Mouse (Mus musculus): ENCODE data around the gene Olfr551. TPM values are rescaled to one million over a fixed set of nuclear protein-coding genes. Genes with fewer than 3 reads are reported as not detected.

The Olfr551 gene
- polyA plus RNA-seq, 1 experiment from 2014 or later, result not detected

- ATAC-seq (no peak), DNase-seq (ENCODE audit: low spot score) (no peak)
- H3K27me3 ChIP-seq (replicated peaks; ENCODE audit: insufficient read depth, low read length), result no peaks in the 10 kb centered on the region
- H3K27ac ChIP-seq (ENCODE audit: low read length), result no peak within 1 kb of the TSS
- no peak within 1 kb of the TSS for H3K9ac ChIP-seq (replicated peaks; ENCODE audit: low read depth)
- no peaks in the 10 kb centered on the region for H3K36me3 ChIP-seq (ENCODE audit: insufficient read depth, low read length)
- TF ChIP-seq CTCF (IDR thresholded peaks at IDR 0.05) (no peak), EP300 (IDR thresholded peaks at IDR 0.05) (no peak)
- H3K4me1 ChIP-seq (ENCODE audit: insufficient read depth, low read depth, low read length), result no peaks in the 10 kb centered on the region
- H3K4me3 ChIP-seq (ENCODE audit: low read depth, low read length), result no peak within 1 kb of the TSS
- no peak within 1 kb of the TSS for H3K4me2 ChIP-seq (replicated peaks; ENCODE audit: low read depth, low read length)
- WGBS, result 53% methylated on average over 1 of the region's 1 CpGs
- no peaks in the 10 kb centered on the region for H3K9me3 ChIP-seq (ENCODE audit: low read length)
Measured at GRCm38 (mm10) chr7:102597378-102598031, 5.8 kb upstream of the Olfr551 start, which contains the start of gene Olfr552. Gene Olfr552, plus strand, starts transcription at chr7:102597770.

- Histone ChIP-seq H3K36me3 (ENCODE audit: insufficient read depth, low read length) (no peaks in the 10 kb centered on the region), H3K9me3 (ENCODE audit: low read length) (no peaks in the 10 kb centered on the region), H3K27ac (ENCODE audit: low read length) (no peak overlapping the region), H3K4me3 (ENCODE audit: low read depth, low read length) (no peak overlapping the region), H3K27me3 (replicated peaks; ENCODE audit: insufficient read depth, low read length) (no peaks in the 10 kb centered on the region), H3K9ac (replicated peaks; ENCODE audit: low read depth) (no peak overlapping the region), H3K4me1 (ENCODE audit: insufficient read depth, low read depth, low read length) (no peaks in the 10 kb centered on the region), H3K4me2 (replicated peaks; ENCODE audit: low read depth, low read length) (no peak overlapping the region)
- WGBS, result 55% methylated on average over 6 of the region's 6 CpGs
- ATAC-seq, result no peak
- TF ChIP-seq CTCF (IDR thresholded peaks at IDR 0.05) (no peak), EP300 (IDR thresholded peaks at IDR 0.05) (no peak)
- DNase-seq (ENCODE audit: low spot score), result no peak
Measured at GRCm38 (mm10) chr7:102575998-102576397, 15.7 kb downstream of the Olfr551 start.

DNA sequence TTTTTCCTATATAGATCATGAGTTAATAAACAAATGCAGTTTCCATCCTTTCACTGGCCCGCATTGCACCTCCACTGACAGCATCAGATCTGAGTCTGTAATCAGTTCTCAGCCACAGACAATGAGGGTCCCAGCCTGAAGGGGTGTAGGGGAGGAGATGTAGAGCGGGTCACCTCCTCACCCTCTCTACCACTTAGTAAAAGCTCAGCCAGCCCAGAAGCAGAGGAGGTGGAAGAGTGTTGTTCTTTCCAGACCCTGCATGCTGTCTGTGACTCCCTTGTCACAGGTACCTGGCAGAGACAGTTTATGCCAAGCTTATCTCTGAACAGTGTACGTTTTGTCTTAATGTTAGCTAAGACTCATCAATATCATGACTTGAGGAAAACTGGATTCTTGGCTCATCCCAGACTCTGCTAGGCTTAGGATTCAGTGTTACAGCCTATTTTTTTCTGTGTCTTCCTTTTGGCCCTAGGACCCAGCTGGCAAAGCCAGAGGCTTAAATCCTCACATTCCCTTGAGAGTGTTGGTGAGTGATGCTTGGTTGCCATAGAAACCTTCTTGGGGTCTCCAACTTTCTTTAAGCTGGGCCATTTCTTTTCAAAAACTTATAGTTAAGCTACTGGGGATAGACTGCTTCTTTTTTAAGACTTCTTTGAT is 18.4 kb downstream of the Olfr551 start:
- Histone ChIP-seq H3K36me3 (ENCODE audit: insufficient read depth, low read length) (no peaks in the 10 kb centered on the region), H3K4me3 (ENCODE audit: low read depth, low read length) (no peak overlapping the region), H3K4me1 (ENCODE audit: insufficient read depth, low read depth, low read length) (no peaks in the 10 kb centered on the region), H3K9ac (replicated peaks; ENCODE audit: low read depth) (no peak overlapping the region), H3K27ac (ENCODE audit: low read length) (no peak overlapping the region), H3K4me2 (replicated peaks; ENCODE audit: low read depth, low read length) (no peak overlapping the region), H3K27me3 (replicated peaks; ENCODE audit: insufficient read depth, low read length) (no peaks in the 10 kb centered on the region), H3K9me3 (ENCODE audit: low read length) (no peaks in the 10 kb centered on the region)
- no peak for TF ChIP-seq EP300 (IDR thresholded peaks at IDR 0.05)
- TF ChIP-seq CTCF (IDR thresholded peaks at IDR 0.05), result no peak
- ATAC-seq, result no peak
- 64% methylated on average over 3 of the region's 3 CpGs for WGBS
- DNase-seq (ENCODE audit: low spot score), result no peak

DNA sequence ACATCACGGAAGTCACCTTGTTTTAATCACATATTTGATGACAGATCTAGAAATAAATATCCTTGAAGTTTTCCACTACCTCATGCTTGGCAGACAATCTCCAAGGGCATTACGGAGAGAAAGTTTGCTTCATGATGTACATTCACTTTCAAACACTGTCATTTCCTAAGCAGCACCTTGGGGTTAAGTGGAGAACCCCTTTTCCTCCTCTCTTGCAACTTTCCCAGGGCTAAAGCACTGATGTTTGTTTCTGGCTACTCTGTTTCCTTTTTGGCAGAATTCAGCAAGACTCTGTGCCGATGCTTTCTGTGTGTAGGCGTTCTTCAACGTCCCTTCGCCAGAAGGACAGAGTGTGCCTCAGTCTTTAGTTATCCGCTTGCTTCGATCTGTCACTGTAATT is 20.5 kb downstream of the Olfr551 start, which contains the start of gene Olfr550:
Gene Olfr550, plus strand, starts transcription at position 301 of the 400 bp plus-strand sequence.
- ATAC-seq, result no peak
- H3K36me3 ChIP-seq (ENCODE audit: insufficient read depth, low read length), result no peaks in the 10 kb centered on the region
- no peaks in the 10 kb centered on the region for H3K27me3 ChIP-seq (replicated peaks; ENCODE audit: insufficient read depth, low read length)
- TF ChIP-seq CTCF (IDR thresholded peaks at IDR 0.05) (no peak), EP300 (IDR thresholded peaks at IDR 0.05) (no peak)
- DNase-seq (ENCODE audit: low spot score), result no peak
- no peak within 1 kb of the TSS for H3K4me2 ChIP-seq (replicated peaks; ENCODE audit: low read depth, low read length)
- WGBS, result 82% methylated on average over 8 of the region's 8 CpGs
- H3K9me3 ChIP-seq (ENCODE audit: low read length), result no peaks in the 10 kb centered on the region
- no peak within 1 kb of the TSS for H3K27ac ChIP-seq (ENCODE audit: low read length)
- no peak within 1 kb of the TSS for H3K9ac ChIP-seq (replicated peaks; ENCODE audit: low read depth)
- no peaks in the 10 kb centered on the region for H3K4me1 ChIP-seq (ENCODE audit: insufficient read depth, low read depth, low read length)
- H3K4me3 ChIP-seq (ENCODE audit: low read depth, low read length), result no peak within 1 kb of the TSS

DNA sequence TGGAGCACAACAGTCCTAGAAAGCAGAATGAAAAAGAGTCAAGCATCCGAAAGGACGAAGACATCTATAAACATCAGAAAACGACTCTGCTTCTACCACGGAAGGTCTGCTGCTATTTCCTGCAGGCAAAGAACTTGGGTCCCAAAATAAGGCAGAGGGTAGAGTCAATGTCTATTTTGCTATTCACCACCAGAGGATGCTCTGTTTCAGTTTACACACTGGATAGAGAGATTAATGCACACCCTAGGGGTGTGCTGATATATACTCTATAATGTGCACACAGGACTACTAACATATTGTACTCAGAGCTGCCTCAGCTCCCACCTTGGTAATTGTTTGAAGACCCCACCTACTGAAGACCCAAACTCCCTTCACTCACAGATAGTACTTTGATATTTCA is 25.5 kb downstream of the Olfr551 start:
- DNase-seq (ENCODE audit: low spot score) (no peak), ATAC-seq (no peak)
- Histone ChIP-seq H3K4me2 (replicated peaks; ENCODE audit: low read depth, low read length) (no peak overlapping the region), H3K36me3 (ENCODE audit: insufficient read depth, low read length) (0 out of 2 replicates have a peak, but pooled peaks cover 9% of the 10 kb centered on the region), H3K27ac (ENCODE audit: low read length) (no peak overlapping the region), H3K9me3 (ENCODE audit: low read length) (no peaks in the 10 kb centered on the region), H3K4me1 (ENCODE audit: insufficient read depth, low read depth, low read length) (no peaks in the 10 kb centered on the region; the same call in none of the 2 replicates), H3K4me3 (ENCODE audit: low read depth, low read length) (no peak overlapping the region), H3K27me3 (replicated peaks; ENCODE audit: insufficient read depth, low read length) (no peaks in the 10 kb centered on the region), H3K9ac (replicated peaks; ENCODE audit: low read depth) (no peak overlapping the region)
- TF ChIP-seq CTCF (IDR thresholded peaks at IDR 0.05) (peak; percentile 35), EP300 (IDR thresholded peaks at IDR 0.05) (no peak)
- 79% methylated on average over 4 of the region's 4 CpGs for WGBS

Data from lung, postnatal 0 days (tissue).